Mouse (Mus musculus): Measurements from ENCODE around the gene Prkag2.
"Not testable (repeated sequence)": the region's sequence is repeated elsewhere in the genome, so short reads cannot be mapped to it uniquely, and the experiment has no call there.

Prkag2 gene

DNA sequence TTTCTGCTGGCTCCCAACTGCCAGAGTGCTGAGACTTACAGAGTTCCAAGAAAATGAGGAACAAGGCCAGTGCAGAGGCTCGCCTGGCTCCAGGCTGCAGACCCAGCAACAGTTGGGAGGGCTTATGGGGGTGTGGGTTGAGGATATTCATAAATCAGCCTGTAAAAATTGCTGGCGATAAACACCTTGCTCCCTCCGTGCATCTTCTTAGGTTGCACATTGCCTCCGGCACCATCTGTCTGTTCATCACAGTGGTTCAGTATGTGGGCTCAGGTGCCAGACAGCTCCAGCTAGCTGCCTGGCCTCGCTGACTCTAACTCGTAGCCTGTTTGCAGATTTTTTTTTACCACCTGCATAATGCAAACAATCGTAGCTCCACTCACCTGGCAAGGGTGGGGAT lies 13.4 kb downstream of the Prkag2 start:
- no peak for DNase-seq (ENCODE audit: low read depth in 2 of 2, low spot score in 2 of 2)

DNA sequence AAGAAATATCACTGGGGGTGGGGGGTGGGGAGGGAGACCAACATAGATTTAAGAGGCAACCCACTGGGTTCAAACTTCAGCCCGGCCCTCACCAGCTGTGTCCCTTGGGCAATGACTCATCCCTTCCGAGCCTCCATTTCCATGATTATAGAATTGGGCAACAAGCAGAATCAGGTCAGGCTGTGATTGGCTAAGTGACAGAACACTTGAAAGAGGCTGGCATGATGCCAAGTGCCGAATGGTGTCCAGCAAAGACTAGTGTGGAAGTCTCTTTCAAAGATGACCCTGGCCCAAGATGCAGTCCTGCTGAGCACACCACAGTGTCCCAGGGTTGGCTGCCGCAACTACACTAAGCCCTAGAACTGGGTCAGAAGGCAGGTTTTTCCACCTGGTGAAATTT lies 14.2 kb downstream of the Prkag2 start:
- DNase-seq (ENCODE audit: low read depth in 2 of 2, low spot score in 2 of 2) = no peak

DNA sequence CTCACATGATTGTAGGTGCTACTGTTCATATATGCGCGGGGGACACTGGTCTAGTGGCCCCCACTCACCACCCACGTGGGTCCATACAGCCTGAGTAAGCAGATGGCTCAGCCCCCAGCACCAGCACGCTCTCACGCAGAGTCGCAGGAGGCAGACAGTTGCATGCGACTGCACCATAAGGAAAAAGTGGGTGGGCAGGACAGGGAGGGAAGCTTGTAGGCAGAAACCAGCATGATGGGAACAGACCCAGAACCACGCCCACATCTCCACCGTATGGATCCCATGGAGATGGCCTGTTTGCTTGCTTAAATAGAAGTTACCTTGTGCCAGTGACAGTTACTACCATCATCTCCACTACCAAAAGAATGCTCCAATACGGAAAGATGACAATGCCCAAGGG lies 15.3 kb downstream of the Prkag2 start:
- no peak for DNase-seq (ENCODE audit: low read depth in 2 of 2, low spot score in 2 of 2)

DNA sequence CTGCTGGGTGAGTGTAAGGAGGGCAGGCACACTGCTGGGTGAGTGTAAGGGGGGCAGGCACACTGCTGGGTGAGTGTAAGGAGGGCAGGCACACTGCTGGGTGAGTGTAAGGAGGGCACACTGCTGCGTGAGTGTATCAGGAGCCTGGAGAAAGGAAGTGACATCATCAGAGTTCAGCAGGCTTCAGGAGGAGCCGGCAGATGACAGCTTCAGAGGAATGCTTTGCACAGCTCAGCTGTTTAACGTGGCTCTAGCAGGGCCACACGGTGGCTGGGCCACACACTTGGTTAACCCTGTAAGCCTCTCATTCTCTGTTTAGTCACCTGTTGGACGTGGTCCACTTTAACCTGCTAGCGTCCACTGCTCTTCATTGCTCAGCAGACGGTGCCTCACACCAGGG lies 16.6 kb downstream of the Prkag2 start:
- DNase-seq (ENCODE audit: low read depth in 2 of 2, low spot score in 2 of 2) = no peak

DNA sequence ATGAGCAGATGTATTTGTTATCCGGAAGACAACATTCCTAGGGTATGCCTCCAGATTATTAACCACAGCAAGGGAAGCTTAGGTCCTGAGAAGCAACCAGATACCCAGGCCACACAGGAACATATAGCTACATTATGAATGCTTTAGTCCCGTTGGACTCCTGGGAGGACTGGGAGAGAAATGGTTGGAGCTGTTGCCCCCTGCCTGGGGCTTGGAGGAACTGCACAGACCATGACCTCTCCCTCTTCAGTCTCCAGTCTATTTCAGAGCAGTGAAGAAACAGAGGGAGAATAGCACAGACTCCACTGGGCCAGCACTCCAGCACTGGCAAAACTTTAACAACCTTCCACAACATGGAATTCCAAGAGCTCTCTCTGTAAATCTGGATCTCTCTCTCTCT lies 17.9 kb downstream of the Prkag2 start:
- no peak for DNase-seq (ENCODE audit: low read depth in 2 of 2, low spot score in 2 of 2)

DNA sequence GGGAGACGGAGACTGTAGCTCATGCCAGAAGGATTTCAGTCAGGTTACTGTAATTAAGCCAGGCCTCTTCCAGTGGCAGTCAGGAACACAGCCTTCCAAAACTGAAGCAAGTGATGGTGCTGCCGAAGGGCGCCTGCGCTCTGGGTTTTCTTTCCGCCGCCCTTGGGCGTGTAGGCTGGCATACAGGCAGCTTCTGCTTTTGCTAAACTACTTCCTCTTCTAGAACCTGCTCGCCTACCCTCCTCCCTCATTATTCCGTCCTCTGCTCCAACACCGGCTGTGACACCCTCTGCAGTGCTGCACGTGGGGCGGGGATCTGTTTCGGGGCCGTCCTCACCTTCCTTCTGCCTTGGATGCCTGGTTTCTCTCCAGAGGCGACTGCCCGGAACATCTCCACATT lies 18.9 kb downstream of the Prkag2 start:
- peak in 1 of 2 experiments; percentile 24 for DNase-seq (ENCODE audit: low read depth in 2 of 2, low spot score in 2 of 2)

DNA sequence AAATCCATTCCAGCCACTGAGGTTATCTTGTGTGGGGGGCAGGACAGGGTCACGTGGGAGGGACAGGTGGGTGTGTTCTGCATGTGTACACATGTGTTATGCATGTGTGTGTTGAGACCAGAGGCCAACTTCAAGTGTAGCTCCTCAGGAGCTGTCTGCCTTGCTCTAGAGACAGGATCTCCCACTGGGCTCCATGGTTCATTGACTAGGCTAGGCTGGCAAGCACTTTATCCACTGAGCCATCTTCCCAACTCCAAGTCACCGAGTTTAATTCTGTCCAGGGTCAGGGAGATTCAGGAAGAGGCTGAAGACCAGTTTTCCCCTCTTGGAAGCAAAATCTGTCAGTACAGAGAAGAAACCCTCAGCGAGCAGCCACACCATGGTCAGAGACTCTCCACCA lies 19.4 kb downstream of the Prkag2 start:
- DNase-seq (ENCODE audit: low read depth in 2 of 2, low spot score in 2 of 2) = no peak

DNA sequence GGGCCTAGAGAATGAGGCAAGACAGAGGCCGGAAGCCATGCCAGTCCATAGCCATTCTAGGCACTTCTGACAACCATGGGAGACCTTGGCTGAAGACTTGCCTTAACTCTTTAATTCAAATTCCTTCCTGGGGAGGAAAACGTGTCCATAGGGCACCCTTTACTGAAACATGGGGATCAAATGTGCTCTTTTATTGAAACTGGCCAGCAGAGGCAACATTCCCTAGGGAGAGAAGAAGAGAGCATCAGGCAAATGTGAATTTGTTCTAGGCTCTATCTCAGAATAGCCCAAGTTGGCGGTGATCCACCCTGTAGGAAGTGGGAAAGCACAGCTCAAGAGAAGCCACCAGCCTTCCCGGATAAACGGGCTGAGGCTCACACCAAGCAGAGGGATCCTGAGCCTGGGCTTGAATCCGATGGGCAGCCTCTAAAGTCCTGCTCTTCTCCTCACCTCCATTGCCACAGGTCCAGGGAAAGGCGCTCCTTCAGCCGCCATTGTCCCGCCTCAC lies 19.9 kb downstream of the Prkag2 start:
- DNase-seq (ENCODE audit: low read depth in 2 of 2, low spot score in 2 of 2) = no peak

DNA sequence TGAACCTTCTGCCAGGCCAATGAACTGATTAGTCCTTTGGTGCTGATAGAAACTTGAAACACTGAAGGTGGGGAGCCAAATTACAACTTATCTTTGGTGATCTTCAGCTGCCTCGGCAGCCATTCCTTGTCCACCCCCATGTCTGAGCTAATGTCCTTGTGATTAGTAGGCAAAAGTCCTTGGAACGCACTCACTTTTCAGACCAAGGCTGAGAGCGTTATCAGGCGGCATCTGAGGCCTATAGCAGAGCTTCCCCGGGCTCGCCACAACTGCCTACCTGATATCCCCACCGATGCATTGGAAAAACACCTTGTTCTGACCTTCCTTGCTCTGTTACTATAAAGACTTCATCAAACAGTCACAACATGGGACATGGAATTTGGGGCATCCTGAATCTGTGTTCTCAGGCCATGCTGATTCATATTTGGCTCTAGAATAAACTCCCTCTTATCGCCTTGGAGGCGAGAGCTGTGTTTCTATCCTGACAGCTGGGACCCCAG lies 20.6 kb downstream of the Prkag2 start:
- no peak for DNase-seq (ENCODE audit: low read depth in 2 of 2, low spot score in 2 of 2)

DNA sequence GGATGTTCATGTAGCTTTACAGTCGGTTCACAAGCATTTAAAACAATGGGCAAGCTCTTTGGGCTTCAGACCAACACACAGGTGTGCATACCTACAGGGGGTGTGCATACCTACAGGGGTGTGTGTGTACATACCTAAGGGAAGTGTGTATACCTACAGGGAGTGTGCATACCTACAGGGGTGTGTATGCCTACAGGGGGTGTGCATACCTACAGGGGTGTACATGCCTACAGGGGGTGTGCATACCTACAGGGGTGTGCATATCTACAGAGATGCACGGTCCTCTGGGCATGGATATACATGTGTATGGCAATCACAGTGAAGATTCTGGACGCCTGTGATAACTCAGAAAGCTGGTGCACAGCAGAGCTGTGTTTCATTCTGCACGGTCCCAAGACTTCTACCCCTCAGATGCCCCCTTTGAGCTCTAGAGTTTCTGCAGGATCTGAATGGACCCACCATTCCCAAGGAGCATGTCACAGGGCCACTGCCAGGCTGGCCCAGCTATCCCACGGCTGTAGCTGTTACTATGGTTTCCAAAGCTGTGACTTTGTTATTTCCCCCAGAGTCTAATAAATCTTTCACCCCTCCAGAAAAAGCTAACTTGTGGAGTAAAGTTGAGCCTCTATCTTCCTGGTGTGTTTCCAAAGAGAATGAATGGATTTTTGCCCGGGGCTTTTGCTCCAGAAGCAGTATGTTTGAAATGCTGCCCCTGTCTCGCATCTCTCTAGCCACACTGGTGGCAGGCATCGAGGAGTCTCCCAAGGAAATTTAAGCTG lies 22.4 kb downstream of the Prkag2 start:
- no peak for DNase-seq (ENCODE audit: low read depth in 2 of 2, low spot score in 2 of 2)

DNA sequence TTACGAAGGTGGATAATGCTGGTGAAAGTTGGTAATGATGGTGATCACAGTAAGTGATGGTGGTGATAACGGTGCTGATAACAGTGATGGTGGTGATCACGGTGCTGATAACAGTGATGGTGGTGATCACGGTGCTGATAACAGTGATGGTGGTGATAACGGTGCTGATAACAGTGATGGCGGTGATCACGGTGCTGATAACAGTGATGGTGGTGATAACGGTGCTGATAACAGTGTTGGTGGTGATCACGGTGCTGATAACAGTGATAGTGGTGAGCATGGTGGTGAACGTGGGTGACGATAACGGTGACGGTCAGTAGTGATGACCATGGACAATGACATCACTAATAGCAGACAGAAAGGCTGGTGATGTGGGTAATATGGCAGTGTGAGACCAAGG lies 23.2 kb downstream of the Prkag2 start:
- DNase-seq (ENCODE audit: low read depth in 2 of 2, low spot score in 2 of 2) = not testable (repeated sequence)

DNA sequence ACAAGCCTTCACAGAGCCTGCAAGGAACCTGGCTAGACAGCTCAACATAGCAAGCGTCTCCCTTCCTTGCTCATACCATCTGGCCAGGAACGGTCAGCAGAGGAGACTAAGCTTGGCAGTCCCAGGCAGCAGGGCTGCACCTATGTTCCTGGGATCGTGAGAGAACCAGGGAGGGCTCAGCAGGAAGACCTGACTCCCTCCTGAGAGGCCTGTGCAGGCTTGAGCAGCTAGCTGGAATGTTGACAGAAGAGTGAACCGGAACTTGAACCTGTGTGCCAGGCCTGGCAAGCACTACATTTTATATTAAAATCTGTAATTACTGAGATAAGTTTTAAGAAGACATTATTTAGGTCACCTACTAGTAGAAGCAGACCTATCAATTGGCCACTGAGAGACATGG lies 24.8 kb downstream of the Prkag2 start:
- DNase-seq (ENCODE audit: low read depth in 2 of 2, low spot score in 2 of 2) = no peak

DNA sequence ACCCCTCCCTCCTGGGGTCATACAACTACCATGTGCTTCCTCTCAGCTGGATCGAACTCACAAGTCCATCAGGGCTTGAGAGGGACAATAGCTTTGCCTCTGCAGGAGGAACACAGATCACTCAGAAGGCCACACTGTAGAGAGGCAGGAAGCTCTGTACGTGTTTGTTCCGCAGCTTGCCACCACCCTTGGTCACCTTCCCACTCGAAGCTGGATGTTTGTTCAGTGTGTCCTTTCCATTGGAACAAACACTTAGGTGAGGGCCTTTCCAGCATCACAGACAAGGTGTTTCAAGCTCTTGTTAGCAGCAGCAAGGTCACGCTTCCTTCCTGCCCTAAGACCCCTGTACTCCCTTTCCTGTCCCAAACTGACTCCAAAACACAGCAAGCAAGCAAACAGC lies 30.6 kb downstream of the Prkag2 start:
- no peak for DNase-seq (ENCODE audit: low read depth in 2 of 2, low spot score in 2 of 2)

DNA sequence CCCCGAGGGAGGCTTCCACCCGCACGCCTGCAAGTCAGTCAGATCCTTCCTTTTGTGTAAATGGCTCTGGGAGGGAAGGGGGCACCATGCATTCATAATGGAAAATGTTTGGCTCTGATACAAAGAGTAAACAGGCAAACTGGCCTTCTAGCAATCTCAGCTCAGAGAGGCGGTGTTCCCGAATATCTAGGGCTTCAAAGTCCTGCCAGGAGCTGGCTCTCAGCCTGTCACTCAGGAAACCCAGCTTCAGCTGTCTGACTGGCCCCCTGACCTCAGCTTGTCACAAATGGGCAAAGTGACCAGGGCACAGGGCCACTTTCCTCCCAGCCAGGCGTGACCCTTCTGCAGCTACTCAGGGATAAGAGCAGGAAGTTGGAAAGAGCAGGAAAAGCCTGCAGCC lies 33.3 kb downstream of the Prkag2 start:
- no peak for DNase-seq (ENCODE audit: low read depth in 2 of 2, low spot score in 2 of 2)

DNA sequence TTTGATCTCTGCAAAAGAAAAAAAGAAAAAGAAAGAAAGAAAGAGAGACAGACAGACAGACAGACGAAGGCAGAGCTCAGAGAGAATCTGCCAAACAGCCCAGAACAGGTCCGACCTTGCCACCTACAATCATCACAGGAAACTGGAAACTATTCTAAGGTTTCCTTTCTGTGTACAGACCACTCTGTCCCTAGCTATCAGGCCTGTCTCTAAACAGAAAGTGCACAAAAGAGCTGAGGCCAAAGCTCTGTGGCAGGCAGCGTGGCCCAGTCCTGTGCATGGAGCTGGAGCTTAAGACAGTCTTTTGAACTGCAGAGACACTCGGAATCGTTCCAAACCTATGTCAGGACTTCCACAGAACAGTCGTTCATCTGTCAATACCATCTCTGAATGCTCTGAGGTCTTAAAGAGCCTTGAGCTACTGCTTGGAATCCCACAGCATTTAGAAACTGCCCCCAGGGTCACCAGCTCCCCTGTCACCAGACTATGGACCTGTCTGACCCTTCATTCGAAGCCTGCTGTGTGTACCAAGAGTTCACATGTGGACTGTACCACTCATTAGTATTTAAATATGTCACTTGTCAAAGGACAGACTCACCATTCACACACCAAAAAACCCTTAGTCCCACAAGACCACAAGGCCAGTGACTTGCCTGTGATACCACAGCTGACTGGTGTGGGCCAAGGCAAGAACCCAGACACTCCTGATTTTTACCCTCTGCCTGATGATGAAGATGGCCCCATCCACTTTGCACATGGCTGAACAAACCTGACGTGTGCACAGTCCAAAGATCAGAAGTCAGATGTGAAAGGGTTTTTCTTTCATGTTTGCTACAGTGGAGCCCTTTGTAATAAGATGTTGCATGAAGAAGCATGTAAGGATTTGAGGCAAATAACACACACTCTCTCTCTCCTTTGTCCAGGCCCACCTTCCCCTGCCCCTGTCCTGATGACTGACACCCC lies 35.9 kb downstream of the Prkag2 start:
- no peak for DNase-seq (ENCODE audit: low read depth in 2 of 2, low spot score in 2 of 2)

DNA sequence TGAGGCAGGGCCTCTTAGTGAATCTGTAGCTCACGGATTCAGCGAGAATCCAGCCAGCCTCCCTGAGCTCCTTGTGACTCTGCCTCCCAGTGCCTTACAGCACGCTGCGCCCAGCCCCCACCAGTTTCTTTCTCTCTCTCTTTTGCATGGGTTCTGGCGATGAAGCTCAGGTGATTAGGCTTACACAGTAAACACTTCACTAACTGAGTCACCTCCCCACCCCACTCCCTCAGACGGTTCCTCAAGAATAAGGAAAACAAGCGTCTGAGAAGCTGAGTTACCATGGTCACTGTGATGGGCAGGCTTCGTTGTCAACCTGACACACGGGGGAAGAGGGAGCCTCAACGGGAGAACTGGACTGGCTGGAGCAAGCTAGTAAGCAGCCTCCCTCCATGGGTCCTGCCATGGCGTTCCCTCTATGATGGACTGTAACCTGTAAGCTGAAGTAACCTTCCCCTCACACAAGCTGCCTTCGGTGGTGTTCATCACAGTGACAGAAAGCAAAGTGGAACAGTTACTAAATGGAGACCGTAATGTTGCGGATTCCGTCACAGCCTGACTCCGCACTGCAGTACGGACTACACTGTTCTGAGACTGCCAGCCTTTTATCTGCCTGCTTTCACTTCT lies 37.8 kb downstream of the Prkag2 start:
- no peak for DNase-seq (ENCODE audit: low read depth in 2 of 2, low spot score in 2 of 2)

DNA sequence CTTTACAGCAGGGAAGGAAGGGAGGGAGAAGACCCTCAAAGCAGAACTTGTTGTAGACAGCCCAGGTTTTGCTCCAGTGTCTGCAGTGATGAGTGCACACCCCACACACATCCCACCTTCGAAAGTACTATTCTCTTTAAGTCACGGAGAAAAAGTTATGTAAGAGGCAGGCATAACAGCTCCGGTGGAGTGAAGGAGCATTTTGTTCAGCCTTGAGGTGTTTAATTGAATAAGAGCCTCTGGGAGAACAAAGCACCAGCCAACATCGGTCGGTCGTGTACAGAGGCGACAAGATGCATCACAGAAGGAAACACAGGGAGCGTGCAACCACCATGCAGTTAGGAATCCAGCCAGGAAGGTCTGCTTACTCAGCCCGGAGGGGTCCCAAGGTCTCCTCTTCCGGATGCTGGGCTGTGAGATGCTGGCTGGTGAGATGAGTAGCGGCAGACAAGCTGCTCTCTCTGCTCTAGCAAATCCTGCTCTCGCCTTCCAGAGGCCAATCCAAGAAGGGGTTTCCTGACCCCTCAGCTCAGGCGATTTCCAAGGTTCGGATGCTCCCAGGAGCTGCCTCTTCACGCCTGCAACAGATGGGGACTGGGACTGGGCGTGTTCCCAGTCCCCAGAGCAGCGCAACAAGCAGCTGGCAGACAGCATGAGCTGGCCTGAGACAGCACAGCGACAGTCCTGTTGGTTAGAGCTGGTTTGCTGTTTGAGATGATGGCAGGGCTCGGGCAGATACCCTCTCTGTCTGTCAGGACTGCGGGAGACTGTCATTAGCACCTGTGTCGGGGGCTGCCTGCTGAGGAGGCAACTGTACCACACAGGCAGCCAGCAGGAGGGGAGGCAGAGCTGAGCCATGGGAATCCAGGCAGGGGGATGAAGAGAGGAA lies 41.3 kb downstream of the Prkag2 start:
- DNase-seq (ENCODE audit: low read depth in 2 of 2, low spot score in 2 of 2) = no peak

DNA sequence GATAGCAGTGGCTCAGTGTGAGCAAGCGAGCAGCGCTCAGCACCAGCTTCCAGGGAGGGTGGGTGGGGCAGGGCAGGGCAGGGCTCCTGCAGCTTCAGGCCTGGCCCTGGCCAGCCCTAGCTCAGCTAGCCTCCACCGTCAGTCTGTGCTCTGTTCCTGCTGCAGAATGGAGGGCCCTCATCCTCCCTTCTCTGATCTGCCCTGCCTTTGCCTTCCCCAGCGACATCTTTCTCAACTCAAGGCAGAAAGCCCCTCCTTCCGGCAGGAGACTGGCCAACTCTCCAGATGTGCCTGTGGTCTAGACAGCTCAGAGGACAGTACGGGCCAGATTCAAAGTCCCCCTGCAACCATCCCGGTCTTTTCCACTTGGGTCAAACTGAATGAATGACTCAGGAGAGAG lies 42.0 kb downstream of the Prkag2 start:
- DNase-seq (ENCODE audit: low read depth in 2 of 2, low spot score in 2 of 2) = no peak

DNA sequence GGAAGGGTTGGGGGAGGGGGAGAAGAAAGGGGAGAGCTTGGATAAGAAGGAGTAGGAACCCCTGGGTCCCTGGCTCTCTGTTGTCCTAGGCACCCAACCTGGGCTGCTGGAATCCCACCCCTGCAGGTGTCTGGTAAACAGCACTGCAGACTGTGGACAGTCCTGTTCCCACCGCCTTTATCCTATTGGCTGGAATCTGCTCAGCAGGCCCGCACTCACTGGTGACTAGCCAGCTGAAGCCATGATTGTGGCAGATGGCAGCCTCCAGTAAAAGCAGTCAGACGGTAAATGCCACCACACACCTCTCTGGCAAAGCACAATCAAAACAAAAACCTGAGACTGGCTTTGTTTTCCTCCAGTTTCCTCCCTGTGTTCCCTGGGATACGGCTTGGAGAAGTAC lies 45.2 kb downstream of the Prkag2 start:
- no peak for DNase-seq (ENCODE audit: low read depth in 2 of 2, low spot score in 2 of 2)

DNA sequence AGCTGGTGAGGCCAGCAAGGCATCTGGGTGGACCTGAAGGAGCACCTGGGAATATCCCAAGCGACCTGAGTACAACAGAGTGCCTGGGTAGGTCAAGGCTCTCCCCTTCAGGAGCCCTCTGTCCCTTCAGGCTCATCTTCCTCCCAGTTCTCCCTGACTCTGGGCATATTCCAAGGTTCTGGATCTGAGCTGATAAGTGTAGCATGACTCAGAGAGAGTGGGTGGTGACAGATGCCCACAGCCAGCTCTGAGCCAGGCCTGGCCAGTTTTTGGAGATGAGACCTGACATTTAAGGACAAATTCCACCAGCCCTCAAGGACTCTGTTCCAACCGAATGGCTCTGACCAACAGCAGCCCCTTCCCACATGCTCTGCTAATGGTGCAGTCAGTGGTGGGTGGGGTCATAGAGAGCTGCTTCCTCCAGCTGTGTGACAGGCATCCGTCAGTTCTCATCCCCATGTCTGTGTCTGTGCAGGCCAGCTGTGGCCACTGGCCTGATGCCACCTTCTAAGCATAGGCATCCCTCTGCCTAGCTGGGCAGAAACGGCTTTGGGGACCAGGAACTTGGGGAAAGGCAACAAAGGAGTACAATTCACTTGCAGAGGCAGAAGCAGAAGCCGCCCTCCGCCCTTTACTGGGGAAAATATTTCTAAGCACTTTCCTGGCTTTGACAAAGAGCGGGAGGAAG lies 46.3 kb downstream of the Prkag2 start:
- no peak for DNase-seq (ENCODE audit: low read depth in 2 of 2, low spot score in 2 of 2)

Data from CD8-positive naive resting alpha-beta T cell, adult 2 months (primary cell).